Mouse (Mus musculus): Measurements from ENCODE around the gene Rela. TPM values are rescaled to one million over a fixed set of nuclear protein-coding genes. Genes with fewer than 3 reads are reported as not detected.

The Rela gene
- total RNA-seq (2021): 10 to 100 TPM; 22.7 to 29.9 TPM

GRCm38 (mm10) chr19:5637069-5638047 lies at the start of gene Rela:
TSS of gene Rela (plus strand) at chr19:5637483.
- intact Hi-C loops (cut with DNase I): loop anchor here (2.0 to 5.0 kb wide), 3 partner anchors 25 to 55 kb away; partner anchors contain the start of genes Rnaseh2c and Sipa1
- peak; percentile 91 for DNase-seq (ENCODE audit: low spot score)

DNA sequence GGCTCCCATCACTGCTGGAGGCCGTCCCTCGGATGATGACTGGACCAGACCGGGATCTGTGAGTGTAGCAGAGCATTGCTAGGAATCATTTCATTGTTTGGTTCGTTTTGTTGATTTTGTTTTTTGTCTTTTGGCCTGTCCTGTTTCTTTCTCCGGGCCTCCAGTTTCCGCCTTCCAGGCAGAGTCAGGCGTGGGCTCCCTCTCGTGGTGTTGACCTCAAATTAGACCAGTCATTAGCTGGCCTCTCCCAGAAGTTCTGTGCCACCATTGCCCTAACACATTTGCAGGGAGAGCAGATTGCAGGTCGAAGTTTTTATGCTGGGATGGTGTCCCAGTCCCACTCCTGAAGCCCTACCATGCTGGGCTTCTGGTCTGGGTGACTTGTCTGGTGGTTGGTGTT lies 48.1 kb upstream of the Rela start:
- intact Hi-C loops (cut with DNase I): no loop called here
- no peak for DNase-seq (ENCODE audit: low spot score)

- intact Hi-C loops (cut with DNase I): no loop called here
- DNase-seq (ENCODE audit: low spot score): no peak
These were observed 45.4 kb upstream of the Rela start for GRCm38 (mm10) chr19:5591888-5592287.

DNA sequence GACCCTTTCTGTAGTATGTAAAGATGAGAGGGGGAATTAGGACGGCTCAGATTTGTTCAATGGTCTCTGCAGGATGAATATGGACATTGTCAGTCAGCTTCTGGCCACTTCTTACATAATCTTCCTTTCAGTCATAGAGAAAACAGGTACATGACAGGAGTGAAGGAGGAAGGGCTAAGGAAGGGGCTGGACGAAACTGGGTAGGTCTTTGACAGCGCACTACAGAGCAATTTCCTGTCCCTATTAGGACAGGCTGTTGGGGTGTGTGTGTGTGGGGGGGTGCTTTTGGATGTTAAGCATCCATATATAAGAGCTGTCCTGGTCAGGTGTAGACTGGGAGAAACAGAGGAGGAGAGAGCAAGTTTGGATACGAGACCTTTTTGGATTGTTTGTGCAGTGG lies 38.1 kb upstream of the Rela start:
- intact Hi-C loops (cut with DNase I): no loop called here
- no peak for DNase-seq (ENCODE audit: low spot score)

GRCm38 (mm10) chr19:5601752-5602541 lies 35.3 kb upstream of the Rela start, which contains the start of gene Rnaseh2c:
TSS of gene Rnaseh2c (plus strand) at chr19:5601873.
- intact Hi-C loops (cut with DNase I): loop anchor here (5.0 kb wide), 1 partner anchor 35 kb away; the partner anchor contains the start of gene Rela
- peak; percentile 49 for DNase-seq (ENCODE audit: low spot score)

DNA sequence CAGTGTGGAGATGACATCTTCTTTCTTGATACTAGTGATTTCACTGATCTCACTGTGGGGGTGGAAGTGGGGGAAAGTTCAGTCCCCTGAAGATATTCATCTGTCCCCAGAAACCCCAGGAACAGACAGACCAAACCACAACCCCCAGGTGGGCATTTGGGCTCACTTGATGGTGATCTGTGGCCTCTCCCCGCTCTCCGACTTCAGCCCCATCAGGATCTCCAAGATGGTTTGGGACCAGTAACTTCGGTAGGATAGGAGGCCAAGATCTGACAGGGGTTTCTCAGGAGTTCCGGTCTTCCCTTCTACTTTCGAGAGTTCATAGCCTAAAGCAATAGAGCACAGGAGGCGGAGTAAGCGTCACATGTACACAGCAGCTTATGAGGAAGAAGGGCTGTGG lies 33.6 kb upstream of the Rela start:
- intact Hi-C loops (cut with DNase I): loop anchor here (5.0 kb wide), 1 partner anchor 34 kb away; the partner anchor contains the start of gene Rela
- no peak for DNase-seq (ENCODE audit: low spot score)

GRCm38 (mm10) chr19:5605126-5605525 lies 32.2 kb upstream of the Rela start:
- intact Hi-C loops (cut with DNase I): no loop called here
- no peak for DNase-seq (ENCODE audit: low spot score)

DNA sequence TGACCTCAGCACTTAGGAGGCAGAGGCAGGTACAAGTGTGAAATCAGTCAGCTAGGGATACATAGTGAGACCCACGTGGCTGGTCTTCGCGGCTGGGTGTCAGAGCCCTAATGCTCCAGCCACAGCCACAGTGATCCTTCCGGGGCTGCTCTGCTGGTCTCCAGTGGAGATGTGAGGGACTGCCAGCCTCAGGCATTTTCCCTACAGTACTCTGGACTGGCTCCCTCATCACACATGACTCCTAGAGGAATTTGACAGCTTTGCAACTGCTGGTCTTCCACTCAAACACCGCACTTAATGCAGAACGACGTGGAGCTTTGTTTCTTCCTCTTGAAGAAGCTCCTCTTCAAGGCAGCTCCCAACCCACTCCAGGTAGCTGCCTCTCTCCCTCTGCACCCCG lies 31.1 kb upstream of the Rela start:
- intact Hi-C loops (cut with DNase I): no loop called here
- no peak for DNase-seq (ENCODE audit: low spot score)

GRCm38 (mm10) chr19:5607705-5608410 lies 29.4 kb upstream of the Rela start:
- intact Hi-C loops (cut with DNase I): no loop called here
- DNase-seq (ENCODE audit: low spot score): no peak

DNA sequence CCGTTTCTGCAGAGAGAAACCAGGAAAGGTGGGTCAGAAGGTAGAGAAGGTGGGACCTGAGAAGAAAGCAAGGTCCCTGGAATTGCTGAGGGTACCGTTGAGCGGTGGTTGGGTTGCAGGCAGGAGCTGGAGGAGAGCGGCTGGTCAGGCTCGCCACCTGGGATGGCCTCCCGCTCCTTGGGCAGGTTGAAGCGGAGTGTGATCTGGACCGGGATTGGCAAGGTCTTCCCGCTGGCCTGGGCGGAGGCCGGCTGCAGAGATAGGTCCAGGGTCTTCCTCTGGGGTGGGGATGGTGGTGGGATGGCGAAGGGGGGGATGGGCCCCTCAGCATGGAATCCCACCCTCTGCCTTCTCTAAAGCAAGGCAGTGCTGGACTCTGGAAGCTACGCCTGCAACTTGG lies 28.6 kb upstream of the Rela start:
- DNase-seq (ENCODE audit: low spot score): no peak
- intact Hi-C loops (cut with DNase I): no loop called here

DNA sequence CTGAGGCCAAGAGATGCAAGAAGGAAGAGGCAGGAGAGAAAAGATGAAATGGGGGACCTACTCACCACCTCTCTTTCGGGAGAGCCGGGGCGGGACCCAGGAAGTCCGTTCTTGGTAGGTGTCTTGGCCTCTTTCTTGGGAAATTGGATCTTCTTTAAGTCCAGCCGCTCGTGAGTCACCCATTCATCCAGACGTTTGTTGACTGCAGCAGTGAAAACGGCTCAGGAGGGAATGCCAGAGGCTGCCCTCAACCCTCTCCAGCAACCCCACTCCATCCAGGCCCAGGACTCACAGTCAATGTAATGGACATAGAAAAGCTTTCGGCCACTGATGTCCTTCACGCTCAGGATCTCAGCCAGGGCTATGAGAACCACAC lies 28.1 kb upstream of the Rela start:
- intact Hi-C loops (cut with DNase I): no loop called here
- no peak for DNase-seq (ENCODE audit: low spot score)

DNA sequence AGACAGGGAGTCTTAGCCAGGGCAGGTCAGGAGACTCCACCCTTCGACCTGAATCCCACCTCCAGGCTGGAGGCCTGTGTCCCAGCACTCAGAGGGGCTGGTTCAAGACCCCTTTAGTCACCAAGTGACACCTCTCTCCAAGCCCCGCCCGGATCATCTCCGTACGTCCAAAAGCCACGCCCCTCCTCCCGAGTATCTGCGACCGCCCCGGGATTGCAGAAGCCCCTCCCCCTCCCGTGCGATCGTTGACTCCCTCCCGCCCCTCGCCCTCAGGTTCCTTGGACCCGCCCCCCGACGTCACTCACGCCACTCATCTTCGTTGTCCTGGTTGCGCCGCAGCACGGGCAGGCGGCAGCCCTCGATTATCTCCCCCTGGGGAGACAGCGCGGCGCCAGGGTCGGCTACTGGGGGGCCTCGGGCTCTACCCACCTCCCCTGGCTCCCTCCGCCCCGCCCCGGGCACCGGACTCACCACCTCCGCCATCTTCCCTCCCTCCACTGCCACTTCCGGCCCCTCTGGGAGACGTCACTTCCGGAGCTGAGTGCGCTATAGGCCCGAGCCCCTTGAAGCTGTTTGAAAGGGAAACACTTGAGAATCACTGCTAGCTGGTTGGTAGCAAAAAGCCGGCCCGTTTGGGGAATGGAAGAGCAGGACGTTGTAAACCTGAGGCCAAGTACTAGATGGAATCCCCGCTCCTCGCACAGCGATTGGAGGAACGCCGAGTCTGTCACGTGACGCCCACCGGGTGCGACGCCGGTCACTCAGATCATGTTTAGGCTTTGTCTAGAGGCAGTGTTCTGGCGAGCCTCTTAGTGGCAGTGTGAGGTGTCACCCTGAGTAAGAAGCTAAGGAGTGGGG lies 27.5 kb upstream of the Rela start, which contains the start of gene Kat5:
Gene Kat5, minus strand, starts transcription at position 691 of the 858 bp plus-strand sequence.
- intact Hi-C loops (cut with DNase I): loop anchor here (2.0 to 5.0 kb wide), 2 partner anchors 25 to 53 kb away; partner anchors contain the start of gene Sipa1
- DNase-seq (ENCODE audit: low spot score): peak; percentile 88

- no peak for DNase-seq (ENCODE audit: low spot score)
- intact Hi-C loops (cut with DNase I): loop anchor here (2.0 to 5.0 kb wide), 2 partner anchors 23 to 50 kb away; partner anchors contain the start of gene Sipa1
These were observed 25.3 kb upstream of the Rela start for GRCm38 (mm10) chr19:5611973-5612372.

GRCm38 (mm10) chr19:5612762-5613411 lies 24.4 kb upstream of the Rela start:
- DNase-seq (ENCODE audit: low spot score): no peak
- intact Hi-C loops (cut with DNase I): loop anchor here (5.0 kb wide), 1 partner anchor 49 kb away; the partner anchor contains the start of gene Sipa1

DNA sequence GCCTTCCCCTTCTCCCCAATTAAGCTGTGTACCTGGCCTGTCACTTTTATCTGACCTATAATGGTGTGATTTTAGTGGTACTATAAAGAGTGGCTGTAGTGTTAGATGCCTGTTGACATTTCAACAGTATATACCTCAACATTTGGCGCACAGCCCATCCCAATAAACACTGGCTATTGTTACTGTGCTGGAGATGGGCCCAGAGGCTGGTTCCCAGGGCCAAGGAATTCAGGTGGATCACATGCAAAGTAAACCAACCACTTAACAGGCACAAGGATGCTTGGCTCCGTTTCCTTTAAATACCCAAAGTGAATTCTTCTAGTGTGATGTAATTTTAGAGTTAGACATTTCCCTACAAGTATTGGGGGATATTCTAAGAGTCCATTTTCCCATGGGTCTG lies 22.3 kb upstream of the Rela start:
- intact Hi-C loops (cut with DNase I): loop anchor here (5.0 kb wide), 1 partner anchor 47 kb away; the partner anchor contains the start of gene Sipa1

DNA sequence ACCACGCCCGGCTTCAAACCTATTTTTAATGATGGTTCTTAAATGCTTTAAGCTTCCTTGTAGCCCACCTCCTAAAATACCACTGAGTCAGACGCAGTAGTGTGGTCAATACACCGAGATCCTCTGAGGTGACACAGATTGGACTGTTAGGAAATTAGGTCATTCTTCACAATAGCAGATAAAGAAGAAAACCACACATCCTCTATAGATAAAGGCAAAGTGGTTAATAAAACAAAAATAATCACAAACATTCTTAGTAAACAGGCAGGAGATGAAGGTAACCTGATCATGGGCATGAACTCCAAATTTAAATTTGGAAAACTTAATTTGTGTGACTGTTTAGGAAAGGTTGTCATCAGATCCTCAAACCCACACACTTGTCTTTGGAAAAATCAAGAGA lies 17.3 kb upstream of the Rela start:
- intact Hi-C loops (cut with DNase I): no loop called here
- no peak for DNase-seq (ENCODE audit: low spot score)

More for the DNA sequence above, 22.3 kb upstream of the Rela start:
- no peak for DNase-seq (ENCODE audit: low spot score)

DNA sequence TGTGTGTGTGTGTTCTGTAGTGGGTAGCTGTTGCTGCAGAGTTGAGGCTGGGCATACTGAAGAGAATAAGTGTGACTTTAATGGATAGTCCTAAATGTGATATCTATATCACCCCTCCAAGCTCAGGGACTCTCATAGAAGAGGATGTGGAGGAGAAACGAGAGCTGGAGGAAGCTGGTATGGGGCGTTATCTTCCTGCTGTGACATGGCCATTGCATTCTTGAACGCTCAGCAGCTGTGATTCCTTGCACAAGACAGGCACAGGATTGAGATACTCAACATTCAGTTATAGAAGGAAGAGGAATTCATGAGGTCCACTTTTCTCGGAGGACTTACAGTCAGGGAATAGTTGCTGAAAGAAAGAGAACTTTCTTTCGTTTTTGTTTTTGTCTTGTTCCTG lies 15.4 kb upstream of the Rela start:
- intact Hi-C loops (cut with DNase I): no loop called here
- no peak for DNase-seq (ENCODE audit: low spot score)

DNA sequence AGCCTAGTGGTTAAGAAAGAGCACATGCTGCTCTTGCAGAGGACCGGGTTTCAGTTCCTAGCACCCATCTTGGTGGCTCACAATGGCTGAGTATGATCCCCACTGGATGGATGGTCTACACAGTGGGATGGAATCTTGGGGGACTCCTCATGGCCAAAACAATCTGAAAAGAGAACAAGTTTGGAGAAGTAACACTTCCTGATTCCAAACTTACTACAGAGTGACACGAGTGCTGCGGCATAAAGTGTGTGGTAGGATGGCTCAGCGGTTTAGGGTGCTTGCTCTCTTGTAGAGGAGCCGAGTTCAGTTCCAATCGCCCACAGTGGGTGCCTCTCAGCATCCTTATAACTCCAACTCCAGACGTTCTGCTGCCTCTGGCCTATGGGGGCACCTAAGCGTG lies 12.0 kb upstream of the Rela start:
- intact Hi-C loops (cut with DNase I): no loop called here
- DNase-seq (ENCODE audit: low spot score): no peak
